Mouse (Mus musculus) embryonic facial prominence, embryonic 12.5 days (tissue): ENCODE measurements around the gene Tbx1. TPM values are rescaled to one million over a fixed set of nuclear protein-coding genes. Genes with fewer than 3 reads are reported as not detected.
A peak's percentile ranks its signal among the peaks of the same experiment; 100 is the strongest.

ENCODE experiments used
- ATAC-seq: fragments of 200-750 bp; cut with Nextera tagmentation; 2 replicates; pipeline ENCODE4 v1.8.0; 2017; ENCODE audit not compliant: insufficient number of reproducible peaks, insufficient read depth, low FRiP score, low TSS enrichment
- H3K27ac ChIP-seq: fragments of 300-500 bp; sonication (generic); 2 replicates; pipeline ENCODE4 v1.5.1; 2016; ENCODE audit warnings: mild to moderate bottlenecking
- H3K27me3 ChIP-seq: fragments of 300-500 bp; sonication (generic); 2 replicates; pipeline ENCODE4 v1.6.1; 2016; ENCODE audit warnings: mild to moderate bottlenecking, moderate library complexity
- H3K36me3 ChIP-seq: fragments of 300-500 bp; sonication (generic); 2 replicates; pipeline ENCODE4 v1.6.1; 2016; ENCODE audit warnings: mild to moderate bottlenecking
- H3K4me1 ChIP-seq: fragments of 300-500 bp; sonication (generic); 2 replicates; pipeline ENCODE4 v1.6.1; 2016
- H3K4me2 ChIP-seq: fragments of 300-500 bp; sonication (generic); replicated peaks from 2 replicates; pipeline ENCODE4 v1.6.1; 2016; ENCODE audit warnings: mild to moderate bottlenecking, moderate library complexity
- H3K4me3 ChIP-seq: fragments of 300-500 bp; sonication (generic); 2 replicates; pipeline ENCODE4 v1.5.1; 2016; ENCODE audit warnings: mild to moderate bottlenecking
- H3K9ac ChIP-seq: fragments of 300-500 bp; sonication (generic); 2 replicates; pipeline ENCODE4 v1.6.1; 2016; ENCODE audit warnings: mild to moderate bottlenecking, moderate library complexity
- H3K9me3 ChIP-seq: fragments of 300-500 bp; sonication (generic); 2 replicates; pipeline ENCODE4 v1.6.1; 2016; ENCODE audit warnings: mild to moderate bottlenecking, moderate library complexity
- WGBS: fragments of 180-500 bp; shearing (Covaris S2); methylation state at CpG from one replicate; pipeline ENCODE4 v1.1.7; 2016; 5-methylcytosine and 5-hydroxymethylcytosine counted together
- polyA plus RNA-seq: library from polyadenylated mRNA; unstranded; fragments of >200 nt; fragmentation: Nextera tagmentation; extraction: Ambion mirVana; gene quantifications from 2 replicates; pipeline ENCODE4 v1.2.1, GENCODE M21; 2016

Gene Tbx1
- polyA plus RNA-seq, 1 experiment from 2014 or later: 21.9 TPM

DNA sequence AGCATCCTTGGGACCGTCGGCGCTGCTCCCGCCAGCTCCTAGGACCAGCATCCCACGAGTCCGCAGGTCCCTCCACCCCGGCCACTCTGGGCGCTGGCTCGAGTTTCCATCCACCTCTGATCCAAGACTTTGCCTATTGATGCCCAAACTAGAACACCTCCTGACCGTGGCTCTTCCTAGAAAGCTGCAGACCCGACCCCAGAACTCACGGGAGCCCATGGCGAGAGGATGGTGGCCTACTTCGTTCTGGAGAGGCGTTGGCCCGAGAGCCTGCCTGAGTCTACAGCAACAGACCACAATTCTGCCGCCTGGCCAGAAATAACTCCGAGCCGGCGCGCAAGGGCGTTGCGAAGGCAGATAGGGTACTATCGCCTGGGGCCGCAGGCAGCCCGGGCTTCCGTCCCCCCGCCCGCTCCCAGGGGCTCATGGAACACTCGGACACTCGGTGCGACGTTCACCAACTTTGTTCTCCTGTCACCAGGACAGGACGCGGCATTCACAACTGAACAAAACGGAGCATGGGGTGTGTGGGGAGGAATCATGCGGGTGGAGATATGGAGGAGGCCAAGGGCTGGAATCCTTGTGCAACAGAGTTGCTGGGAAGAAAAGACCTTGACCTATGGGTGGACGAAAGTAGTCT, 31.0 kb upstream of the Tbx1 start:
- 4% methylated on average over 38 of the region's 38 CpGs for WGBS
- Histone ChIP-seq H3K4me2 (peak overlapping the region; percentile 95), H3K9ac (peak overlapping the region; percentile 3; the same call in 1 of the 2 replicates), H3K4me3 (peak overlapping the region; percentile 54), H3K4me1 (peaks cover 33% of the 10 kb centered on the region), H3K36me3 (peaks cover 28% of the 10 kb centered on the region), H3K9me3 (no peaks in the 10 kb centered on the region), H3K27me3 (peaks cover 89% of the 10 kb centered on the region), H3K27ac (no peak overlapping the region)
- no peak for ATAC-seq

DNA sequence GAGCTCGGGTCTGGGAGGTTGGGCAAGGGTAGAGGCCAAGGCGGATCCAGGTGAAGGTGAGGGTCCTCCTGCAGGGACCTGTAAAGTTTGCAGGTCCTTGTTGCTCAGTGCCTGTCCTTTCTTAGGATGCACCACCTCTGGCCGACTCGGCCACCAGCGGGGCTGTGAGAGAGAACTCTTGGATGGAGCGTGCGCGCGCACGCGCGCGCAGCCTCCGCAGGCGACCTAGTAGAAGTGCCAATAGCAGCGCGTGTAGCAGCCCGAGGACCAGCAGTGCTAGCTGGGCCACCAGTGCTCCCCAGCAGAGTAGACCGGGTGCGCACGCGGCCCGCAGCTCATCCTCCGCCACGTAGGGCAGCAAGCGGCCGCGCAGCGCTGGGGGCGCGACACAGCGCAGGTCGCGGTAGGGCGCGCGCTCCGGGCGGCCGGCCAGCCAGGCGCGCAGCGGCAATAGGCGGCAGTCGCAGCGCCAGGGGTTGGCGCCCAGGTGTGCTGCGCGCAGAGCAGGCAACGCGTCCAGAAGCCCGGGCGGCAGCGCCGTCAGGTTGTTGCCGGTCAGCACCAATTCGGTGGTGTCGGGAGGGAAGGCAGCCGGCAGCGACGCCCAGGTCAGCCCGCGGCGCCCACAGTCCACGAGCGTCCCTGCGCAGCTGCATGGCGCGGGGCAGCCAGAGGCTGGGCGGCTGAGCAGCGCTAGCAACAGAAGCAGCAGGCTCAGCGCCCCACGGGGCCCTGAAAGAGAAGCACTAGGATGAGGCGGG, 30.3 kb upstream of the Tbx1 start:
- H3K4me1 ChIP-seq: peaks cover 27% of the 10 kb centered on the region
- H3K27ac ChIP-seq: no peak overlapping the region
- H3K4me2 ChIP-seq: peak overlapping the region; percentile 95
- H3K27me3 ChIP-seq: peaks cover 89% of the 10 kb centered on the region
- peak; percentile 11; the same call in 1 of the 2 replicates for ATAC-seq
- H3K9ac ChIP-seq: peak overlapping the region; percentile 50
- H3K4me3 ChIP-seq: peak overlapping the region; percentile 54
- WGBS: under 1% methylated on average over 68 of the region's 74 CpGs
- peaks cover 28% of the 10 kb centered on the region for H3K36me3 ChIP-seq
- H3K9me3 ChIP-seq: no peaks in the 10 kb centered on the region

DNA sequence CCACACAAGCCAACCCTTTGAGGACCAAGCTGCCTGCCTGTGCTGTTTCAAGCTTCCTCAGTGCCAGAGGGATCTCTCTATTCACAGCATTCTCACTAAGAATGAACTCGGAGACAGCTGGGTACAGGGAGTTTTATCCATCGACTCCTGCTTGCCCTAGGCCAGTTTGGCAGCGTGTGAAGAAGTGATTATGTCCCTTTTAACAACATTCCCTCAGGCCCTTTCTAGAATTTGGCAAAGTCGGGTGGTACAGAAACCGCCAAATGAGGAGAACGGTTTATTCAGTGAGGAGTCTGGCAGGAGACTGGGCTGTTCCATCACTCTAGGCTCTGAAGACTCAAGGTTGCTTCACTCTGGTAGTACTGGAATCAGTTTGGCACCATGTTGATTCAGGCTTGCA, 29.7 kb upstream of the Tbx1 start:
- peaks cover 28% of the 10 kb centered on the region for H3K36me3 ChIP-seq
- no peak overlapping the region for H3K27ac ChIP-seq
- H3K4me1 ChIP-seq: peaks cover 25% of the 10 kb centered on the region
- ATAC-seq: no peak
- 27% methylated on average over 6 of the region's 6 CpGs for WGBS
- no peaks in the 10 kb centered on the region for H3K9me3 ChIP-seq
- peaks cover 85% of the 10 kb centered on the region for H3K27me3 ChIP-seq
- H3K4me3 ChIP-seq: peak overlapping the region; percentile 54
- H3K9ac ChIP-seq: no peak overlapping the region
- peak overlapping the region; percentile 95 for H3K4me2 ChIP-seq

DNA sequence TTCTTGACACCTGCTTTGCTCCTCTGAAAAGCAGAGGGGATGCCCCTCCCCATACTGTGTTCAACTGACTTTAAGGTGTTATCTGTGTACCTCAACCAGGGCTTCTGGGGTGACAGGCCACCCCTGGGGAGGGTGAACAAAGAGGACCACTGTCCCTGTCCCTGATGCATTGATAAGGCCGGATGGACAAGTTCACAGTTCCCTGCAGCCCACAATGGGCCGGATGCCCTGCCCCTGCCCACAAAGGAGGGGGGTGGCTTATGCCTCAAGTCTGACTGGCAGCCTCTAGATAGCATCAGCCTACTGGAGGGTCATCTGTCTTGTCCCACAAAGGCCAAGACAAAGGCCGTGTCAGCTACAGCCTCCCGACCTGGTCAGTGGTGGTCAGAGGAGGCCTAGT, 28.6 kb upstream of the Tbx1 start:
- no peak overlapping the region for H3K27ac ChIP-seq

GRCm38 (mm10) chr16:18618297-18618696, 27.8 kb upstream of the Tbx1 start:
- Histone ChIP-seq H3K4me1 (peaks cover 25% of the 10 kb centered on the region), H3K9ac (no peak overlapping the region), H3K27me3 (peaks cover 67% of the 10 kb centered on the region), H3K4me2 (no peak overlapping the region), H3K27ac (no peak overlapping the region), H3K9me3 (no peaks in the 10 kb centered on the region), H3K36me3 (peaks cover 9% of the 10 kb centered on the region), H3K4me3 (no peak overlapping the region)
- no peak for ATAC-seq
- 50% methylated on average over 2 of the region's 2 CpGs for WGBS

More for the DNA sequence above, 28.6 kb upstream of the Tbx1 start:
- H3K36me3 ChIP-seq: peaks cover 17% of the 10 kb centered on the region
- peaks cover 25% of the 10 kb centered on the region for H3K4me1 ChIP-seq
- no peak overlapping the region for H3K4me3 ChIP-seq
- H3K9ac ChIP-seq: no peak overlapping the region
- ATAC-seq: no peak
- H3K4me2 ChIP-seq: no peak overlapping the region
- peaks cover 75% of the 10 kb centered on the region for H3K27me3 ChIP-seq
- 53% methylated on average over 4 of the region's 4 CpGs for WGBS
- no peaks in the 10 kb centered on the region for H3K9me3 ChIP-seq

DNA sequence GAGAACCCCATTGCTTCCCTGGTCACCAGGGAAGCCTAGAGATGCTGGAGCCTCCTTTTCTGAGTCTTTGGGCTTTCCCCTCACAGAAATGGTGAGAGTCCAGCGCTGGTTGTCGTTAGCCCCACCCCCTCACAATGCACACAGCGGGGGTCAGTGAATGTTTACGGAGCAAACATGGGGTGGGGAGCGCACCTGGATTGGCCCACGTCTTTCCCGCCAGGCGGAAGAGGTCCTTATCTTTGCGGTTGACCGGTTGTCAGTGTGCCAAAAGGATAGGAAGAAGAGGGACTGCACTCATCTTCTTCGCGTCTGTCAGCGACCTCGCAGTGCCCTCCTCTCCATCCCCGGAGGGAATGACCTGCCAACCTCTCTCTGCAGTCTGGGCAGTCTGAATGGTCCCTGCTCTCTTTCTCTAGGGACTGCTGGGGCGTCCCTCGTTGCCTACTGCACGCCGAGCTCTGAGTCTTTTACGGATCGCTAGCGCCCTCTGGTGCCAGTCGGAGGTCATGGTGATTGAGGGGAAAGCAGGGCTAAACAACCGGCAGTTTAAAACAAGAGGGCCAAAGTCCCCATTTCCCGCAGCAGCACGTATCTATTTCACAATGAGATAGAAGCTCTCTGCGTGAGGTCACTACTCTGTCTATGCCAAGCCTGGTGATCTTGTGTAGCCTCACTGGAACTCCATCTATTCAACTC, 27.0 kb upstream of the Tbx1 start:
- H3K27ac ChIP-seq: no peak overlapping the region
- H3K9ac ChIP-seq: no peak overlapping the region
- no peaks in the 10 kb centered on the region for H3K9me3 ChIP-seq
- H3K27me3 ChIP-seq: peaks cover 64% of the 10 kb centered on the region
- peaks cover 25% of the 10 kb centered on the region for H3K4me1 ChIP-seq
- 2% methylated on average over 27 of the region's 27 CpGs for WGBS
- 0 out of 2 replicates have a peak, but pooled peaks have one; percentile 23 for ATAC-seq
- peak overlapping the region; percentile 17; the same call in 1 of the 2 replicates for H3K4me3 ChIP-seq
- H3K36me3 ChIP-seq: peaks cover 3% of the 10 kb centered on the region
- H3K4me2 ChIP-seq: peak overlapping the region; percentile 54

GRCm38 (mm10) chr16:18613301-18613700, 22.8 kb upstream of the Tbx1 start:
- no peaks in the 10 kb centered on the region for H3K9me3 ChIP-seq
- no peak overlapping the region for H3K9ac ChIP-seq
- no peak overlapping the region for H3K27ac ChIP-seq
- no peaks in the 10 kb centered on the region for H3K36me3 ChIP-seq
- no peak overlapping the region for H3K4me3 ChIP-seq
- 88% methylated on average over 3 of the region's 3 CpGs for WGBS
- peaks cover 31% of the 10 kb centered on the region for H3K27me3 ChIP-seq
- H3K4me1 ChIP-seq: peaks cover 20% of the 10 kb centered on the region
- no peak overlapping the region for H3K4me2 ChIP-seq
- ATAC-seq: no peak

DNA sequence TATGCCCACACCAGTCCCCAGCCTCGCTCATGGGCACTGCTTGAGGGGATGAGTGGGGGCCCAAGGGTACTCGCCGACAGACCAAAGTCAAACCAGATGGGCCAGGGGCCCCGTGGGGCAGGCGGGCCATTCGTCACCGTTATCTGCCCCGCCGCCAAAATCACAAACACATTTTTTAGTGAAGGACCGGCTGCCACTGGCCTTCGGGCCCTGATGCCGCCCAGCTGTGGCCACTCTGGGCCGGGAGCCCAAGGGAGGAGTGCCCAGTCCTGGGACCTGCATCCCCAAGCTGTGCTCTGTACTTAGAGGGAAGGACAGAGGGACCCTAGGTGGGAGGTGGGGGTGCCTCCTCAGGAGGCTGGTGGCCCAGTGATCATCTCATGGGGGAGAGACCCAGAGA, 21.3 kb upstream of the Tbx1 start:
- WGBS: 23% methylated on average over 13 of the region's 13 CpGs
- Histone ChIP-seq H3K9me3 (no peaks in the 10 kb centered on the region), H3K27ac (no peak overlapping the region), H3K9ac (no peak overlapping the region), H3K4me1 (peaks cover 15% of the 10 kb centered on the region), H3K4me3 (no peak overlapping the region), H3K4me2 (no peak overlapping the region), H3K36me3 (no peaks in the 10 kb centered on the region), H3K27me3 (peaks cover 24% of the 10 kb centered on the region; the same call in 1 of the 2 replicates)
- no peak; the same call in 1 of the 2 replicates for ATAC-seq

DNA sequence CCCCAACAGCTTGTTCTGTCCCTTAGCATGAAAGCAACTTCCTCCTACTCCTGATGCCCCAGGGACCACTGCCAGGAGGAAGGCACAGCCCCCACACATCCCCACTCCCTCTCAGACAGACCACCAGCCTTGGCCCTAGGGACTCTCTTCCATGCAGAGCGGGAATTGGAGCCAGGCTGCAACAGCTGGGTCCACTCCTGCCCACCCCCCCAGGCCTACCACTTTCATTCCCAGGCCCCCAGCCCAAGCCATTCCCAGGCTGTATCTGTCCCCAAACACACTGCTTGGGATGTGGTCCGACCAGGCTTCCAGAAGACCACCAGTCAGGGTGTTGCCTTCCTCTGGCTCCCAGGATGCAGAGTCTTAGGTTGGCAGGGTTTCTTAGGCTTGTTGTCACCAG, 18.6 kb upstream of the Tbx1 start:
- Histone ChIP-seq H3K36me3 (no peaks in the 10 kb centered on the region), H3K4me3 (no peak overlapping the region), H3K4me2 (no peak overlapping the region), H3K27me3 (0 out of 2 replicates have a peak, but pooled peaks cover 14% of the 10 kb centered on the region), H3K4me1 (peaks cover 21% of the 10 kb centered on the region), H3K27ac (no peak overlapping the region), H3K9ac (no peak overlapping the region), H3K9me3 (no peaks in the 10 kb centered on the region)
- 59% methylated on average over 2 of the region's 2 CpGs for WGBS
- ATAC-seq: no peak

DNA sequence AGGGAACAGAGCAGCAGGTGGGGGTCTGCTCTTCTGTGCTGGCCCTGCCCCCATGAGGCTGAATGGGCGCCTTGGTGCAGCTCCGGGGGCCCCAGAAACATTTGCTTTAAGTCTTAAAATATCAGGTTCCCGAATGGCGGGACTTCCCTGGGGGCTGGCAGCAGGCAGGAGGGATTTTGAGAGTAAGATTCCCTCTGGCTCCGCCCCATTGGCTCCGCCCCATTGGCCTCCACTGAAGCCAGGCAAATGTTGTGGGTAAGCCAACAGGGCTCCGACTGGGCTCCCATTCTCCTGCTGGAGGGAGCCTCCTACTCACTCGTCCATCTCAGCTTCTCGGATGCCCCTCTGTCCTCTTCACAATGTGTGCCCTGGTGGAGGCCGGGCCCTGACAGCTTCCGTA, 17.8 kb upstream of the Tbx1 start:
- Histone ChIP-seq H3K4me3 (0 out of 2 replicates have a peak overlapping the region, but pooled peaks have one; percentile 4), H3K4me1 (peaks cover 23% of the 10 kb centered on the region), H3K9ac (no peak overlapping the region), H3K4me2 (peak overlapping the region; percentile 41), H3K27me3 (0 out of 2 replicates have a peak, but pooled peaks cover 14% of the 10 kb centered on the region), H3K9me3 (no peaks in the 10 kb centered on the region), H3K27ac (no peak overlapping the region), H3K36me3 (no peaks in the 10 kb centered on the region)
- 7% methylated on average over 11 of the region's 11 CpGs for WGBS
- ATAC-seq: no peak

GRCm38 (mm10) chr16:18605705-18606104, 15.2 kb upstream of the Tbx1 start:
- H3K36me3 ChIP-seq: no peaks in the 10 kb centered on the region
- H3K9ac ChIP-seq: no peak overlapping the region
- H3K4me3 ChIP-seq: no peak overlapping the region
- H3K27ac ChIP-seq: no peak overlapping the region
- 0 out of 2 replicates have a peak, but pooled peaks cover 8% of the 10 kb centered on the region for H3K27me3 ChIP-seq
- peaks cover 30% of the 10 kb centered on the region; the same call in 1 of the 2 replicates for H3K4me1 ChIP-seq
- WGBS: 71% methylated on average over 5 of the region's 5 CpGs
- no peak for ATAC-seq
- H3K9me3 ChIP-seq: no peaks in the 10 kb centered on the region
- H3K4me2 ChIP-seq: no peak overlapping the region
